Mouse (Mus musculus): ENCODE results near the gene Klk5. TPM values are rescaled to one million over a fixed set of nuclear protein-coding genes. Genes with fewer than 3 reads are reported as not detected.

Gene Klk5
- polyA plus RNA-seq, 1 experiment from 2014 or later, result not detected

- Histone ChIP-seq H3K36me3 (ENCODE audit: control insufficient read depth, insufficient read depth, low read length) (no peaks in the 10 kb centered on the region), H3K9me3 (ENCODE audit: control insufficient read depth, low read length) (no peaks in the 10 kb centered on the region), H3K27ac (ENCODE audit: low read length) (no peak within 1 kb of the TSS), H3K4me2 (ENCODE audit: low read depth, low read length) (no peak within 1 kb of the TSS), H3K27me3 (replicated peaks; ENCODE audit: control insufficient read depth, insufficient read depth, low read length) (no peaks in the 10 kb centered on the region), H3K9ac (ENCODE audit: low read depth, low read length) (no peak within 1 kb of the TSS), H3K4me1 (ENCODE audit: control insufficient read depth, insufficient read depth, low read length) (no peaks in the 10 kb centered on the region), H3K4me3 (ENCODE audit: low read length) (no peak within 1 kb of the TSS)
- WGBS, result 72% methylated on average over 10 of the region's 10 CpGs
- ATAC-seq, result no peak
Observed at GRCm38 (mm10) chr7:43824199-43824598, 17.6 kb upstream of the Klk5 start, which contains the start of gene Klk6. Klk6 (plus strand) TSS chr7:43824499.

- Histone ChIP-seq H3K36me3 (ENCODE audit: control insufficient read depth, insufficient read depth, low read length) (no peaks in the 10 kb centered on the region), H3K4me1 (ENCODE audit: control insufficient read depth, insufficient read depth, low read length) (no peaks in the 10 kb centered on the region), H3K27ac (ENCODE audit: low read length) (no peak overlapping the region), H3K27me3 (replicated peaks; ENCODE audit: control insufficient read depth, insufficient read depth, low read length) (no peaks in the 10 kb centered on the region), H3K9ac (ENCODE audit: low read depth, low read length) (no peak overlapping the region), H3K9me3 (ENCODE audit: control insufficient read depth, low read length) (no peaks in the 10 kb centered on the region), H3K4me3 (ENCODE audit: low read length) (no peak overlapping the region), H3K4me2 (ENCODE audit: low read depth, low read length) (no peak overlapping the region)
- ATAC-seq, result no peak
- 81% methylated on average over 5 of the region's 5 CpGs for WGBS
Observed at GRCm38 (mm10) chr7:43826056-43826455, 15.7 kb upstream of the Klk5 start.

- Histone ChIP-seq H3K4me1 (ENCODE audit: control insufficient read depth, insufficient read depth, low read length) (no peaks in the 10 kb centered on the region), H3K27ac (ENCODE audit: low read length) (no peak overlapping the region), H3K4me3 (ENCODE audit: low read length) (no peak overlapping the region), H3K27me3 (replicated peaks; ENCODE audit: control insufficient read depth, insufficient read depth, low read length) (no peaks in the 10 kb centered on the region), H3K9ac (ENCODE audit: low read depth, low read length) (no peak overlapping the region), H3K9me3 (ENCODE audit: control insufficient read depth, low read length) (no peaks in the 10 kb centered on the region), H3K4me2 (ENCODE audit: low read depth, low read length) (no peak overlapping the region), H3K36me3 (ENCODE audit: control insufficient read depth, insufficient read depth, low read length) (no peaks in the 10 kb centered on the region)
- WGBS, result 78% methylated on average over 4 of the region's 4 CpGs
- ATAC-seq, result peak; percentile 38; the same call in 1 of the 2 replicates
Observed at GRCm38 (mm10) chr7:43827706-43828105, 14.1 kb upstream of the Klk5 start.

DNA sequence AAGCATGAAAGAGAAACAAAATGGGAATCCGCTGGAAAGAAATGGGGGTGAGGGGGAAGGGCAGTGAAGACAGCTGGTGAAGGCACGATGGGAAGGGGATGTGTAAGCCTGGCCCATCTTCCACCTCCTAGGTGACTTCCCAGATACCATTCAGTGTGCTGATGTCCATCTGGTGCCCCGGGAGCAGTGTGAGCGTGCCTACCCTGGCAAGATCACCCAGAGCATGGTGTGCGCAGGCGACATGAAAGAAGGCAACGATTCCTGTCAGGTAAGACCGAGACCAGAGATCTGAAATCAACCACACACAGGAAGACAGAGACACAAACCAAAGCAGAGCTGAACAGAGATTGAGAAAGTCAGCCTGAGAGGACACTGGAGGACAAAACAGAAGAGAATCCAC is 12.8 kb upstream of the Klk5 start:
- H3K27ac ChIP-seq (ENCODE audit: low read length), result no peak overlapping the region
- H3K9ac ChIP-seq (ENCODE audit: low read depth, low read length), result no peak overlapping the region
- H3K4me1 ChIP-seq (ENCODE audit: control insufficient read depth, insufficient read depth, low read length), result no peaks in the 10 kb centered on the region
- no peak overlapping the region for H3K4me2 ChIP-seq (ENCODE audit: low read depth, low read length)
- WGBS, result 86% methylated on average over 8 of the region's 8 CpGs
- ATAC-seq, result no peak
- no peak overlapping the region for H3K4me3 ChIP-seq (ENCODE audit: low read length)
- H3K36me3 ChIP-seq (ENCODE audit: control insufficient read depth, insufficient read depth, low read length), result no peaks in the 10 kb centered on the region
- H3K27me3 ChIP-seq (replicated peaks; ENCODE audit: control insufficient read depth, insufficient read depth, low read length), result no peaks in the 10 kb centered on the region
- H3K9me3 ChIP-seq (ENCODE audit: control insufficient read depth, low read length), result no peaks in the 10 kb centered on the region

GRCm38 (mm10) chr7:43843801-43844200 is 2.0 kb downstream of the Klk5 start:
- no peak for ATAC-seq
- no peak overlapping the region for H3K9ac ChIP-seq (ENCODE audit: low read depth, low read length)
- WGBS, result 85% methylated on average over 4 of the region's 4 CpGs
- no peaks in the 10 kb centered on the region for H3K4me1 ChIP-seq (ENCODE audit: control insufficient read depth, insufficient read depth, low read length)
- H3K9me3 ChIP-seq (ENCODE audit: control insufficient read depth, low read length), result no peaks in the 10 kb centered on the region
- no peak overlapping the region for H3K4me2 ChIP-seq (ENCODE audit: low read depth, low read length)
- no peak overlapping the region for H3K4me3 ChIP-seq (ENCODE audit: low read length)
- no peaks in the 10 kb centered on the region for H3K27me3 ChIP-seq (replicated peaks; ENCODE audit: control insufficient read depth, insufficient read depth, low read length)
- no peak overlapping the region for H3K27ac ChIP-seq (ENCODE audit: low read length)
- no peaks in the 10 kb centered on the region for H3K36me3 ChIP-seq (ENCODE audit: control insufficient read depth, insufficient read depth, low read length)

DNA sequence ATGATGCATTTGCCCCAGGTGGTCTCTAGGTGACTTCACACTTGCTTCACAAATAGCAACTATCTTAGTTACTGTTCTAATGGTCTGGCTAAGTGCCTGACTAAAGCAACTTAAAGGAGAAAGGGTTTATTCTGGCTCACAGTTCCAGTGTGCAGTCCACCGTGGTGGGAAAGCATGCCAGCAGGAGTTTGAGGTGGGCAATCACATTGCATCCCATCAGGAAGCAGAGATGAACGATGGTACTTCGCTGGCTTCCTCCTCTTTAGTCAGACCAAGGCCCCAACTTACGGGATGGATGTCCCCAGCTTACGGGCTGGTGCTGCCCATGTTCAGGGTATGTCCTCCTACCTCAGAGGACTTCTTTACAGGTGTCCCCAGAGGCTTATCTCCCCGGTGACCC is 9.8 kb downstream of the Klk5 start:
- Histone ChIP-seq H3K27ac (ENCODE audit: low read length) (no peak overlapping the region), H3K4me1 (ENCODE audit: control insufficient read depth, insufficient read depth, low read length) (no peaks in the 10 kb centered on the region), H3K9me3 (ENCODE audit: control insufficient read depth, low read length) (no peaks in the 10 kb centered on the region), H3K27me3 (replicated peaks; ENCODE audit: control insufficient read depth, insufficient read depth, low read length) (no peaks in the 10 kb centered on the region), H3K36me3 (ENCODE audit: control insufficient read depth, insufficient read depth, low read length) (no peaks in the 10 kb centered on the region), H3K9ac (ENCODE audit: low read depth, low read length) (no peak overlapping the region), H3K4me2 (ENCODE audit: low read depth, low read length) (no peak overlapping the region), H3K4me3 (ENCODE audit: low read length) (no peak overlapping the region)
- ATAC-seq, result no peak
- WGBS, result 88% methylated on average over 6 of the region's 6 CpGs

DNA sequence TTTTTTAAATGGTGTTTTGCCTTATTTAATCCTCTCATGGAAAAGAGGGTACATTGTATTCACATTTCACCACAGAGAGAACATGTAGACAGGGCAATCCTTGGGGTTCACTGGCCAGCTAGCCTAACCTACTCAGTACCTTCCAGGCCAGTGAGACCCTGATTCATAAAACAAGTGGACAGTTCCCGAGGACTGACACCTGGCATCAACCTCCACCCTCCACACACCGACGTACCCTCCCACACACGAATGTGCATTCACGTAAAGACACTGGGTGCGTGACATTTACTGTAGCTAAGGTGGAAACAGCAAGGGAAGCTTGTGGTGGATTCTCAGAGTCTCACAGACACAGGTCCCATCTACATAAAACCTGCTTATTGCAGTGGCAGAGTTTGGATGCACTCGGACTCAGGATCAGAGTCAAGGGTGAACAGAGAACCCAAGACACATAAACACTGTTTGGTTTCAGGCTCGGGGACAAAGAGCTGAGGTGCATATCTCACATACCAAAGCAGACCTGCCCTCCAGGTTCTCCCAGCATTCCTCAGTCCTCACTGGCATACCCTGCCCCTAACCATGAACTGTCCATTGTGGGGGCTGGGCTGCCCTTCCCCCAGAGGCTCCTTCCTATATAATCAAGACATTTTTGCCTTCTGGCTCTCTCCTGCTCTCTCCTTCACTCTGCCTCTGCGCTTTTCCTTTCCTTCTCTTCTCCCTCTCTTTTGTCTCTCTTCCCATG is 13.0 kb downstream of the Klk5 start:
- Histone ChIP-seq H3K9me3 (ENCODE audit: control insufficient read depth, low read length) (no peaks in the 10 kb centered on the region), H3K4me2 (ENCODE audit: low read depth, low read length) (no peak overlapping the region), H3K4me1 (ENCODE audit: control insufficient read depth, insufficient read depth, low read length) (no peaks in the 10 kb centered on the region), H3K27me3 (replicated peaks; ENCODE audit: control insufficient read depth, insufficient read depth, low read length) (no peaks in the 10 kb centered on the region), H3K9ac (ENCODE audit: low read depth, low read length) (no peak overlapping the region), H3K4me3 (ENCODE audit: low read length) (no peak overlapping the region), H3K27ac (ENCODE audit: low read length) (no peak overlapping the region), H3K36me3 (ENCODE audit: control insufficient read depth, insufficient read depth, low read length) (no peaks in the 10 kb centered on the region)
- no peak for ATAC-seq
- WGBS, result 67% methylated on average over 9 of the region's 9 CpGs

- Histone ChIP-seq H3K27ac (ENCODE audit: low read length) (no peak overlapping the region), H3K36me3 (ENCODE audit: control insufficient read depth, insufficient read depth, low read length) (no peaks in the 10 kb centered on the region), H3K9ac (ENCODE audit: low read depth, low read length) (no peak overlapping the region), H3K4me3 (ENCODE audit: low read length) (no peak overlapping the region), H3K4me1 (ENCODE audit: control insufficient read depth, insufficient read depth, low read length) (no peaks in the 10 kb centered on the region), H3K9me3 (ENCODE audit: control insufficient read depth, low read length) (no peaks in the 10 kb centered on the region), H3K4me2 (ENCODE audit: low read depth, low read length) (no peak overlapping the region), H3K27me3 (replicated peaks; ENCODE audit: control insufficient read depth, insufficient read depth, low read length) (no peaks in the 10 kb centered on the region)
- 55% methylated on average over 3 of the region's 3 CpGs for WGBS
- no peak for ATAC-seq
Observed at GRCm38 (mm10) chr7:43855709-43856108, 13.9 kb downstream of the Klk5 start.

DNA sequence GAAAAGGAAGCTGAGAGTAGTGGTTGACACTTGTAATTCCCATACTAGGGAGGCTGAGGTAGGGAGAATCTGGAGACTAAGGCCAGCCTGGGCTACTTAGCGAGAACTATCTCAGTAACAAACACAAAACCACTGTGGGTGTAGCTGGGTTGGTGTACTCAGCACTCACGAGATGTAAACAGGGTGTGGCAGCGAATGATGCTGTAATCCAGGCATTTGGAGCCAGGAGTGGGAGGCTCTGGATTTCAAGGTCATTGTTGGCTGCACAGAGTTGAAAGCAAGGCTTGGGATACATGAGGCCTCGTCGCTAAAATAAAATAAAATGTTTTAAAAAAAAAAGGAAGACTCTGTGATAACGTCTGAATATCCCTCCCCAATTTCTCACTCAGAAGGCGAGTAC is 14.5 kb downstream of the Klk5 start:
- Histone ChIP-seq H3K4me2 (ENCODE audit: low read depth, low read length) (no peak overlapping the region), H3K27me3 (replicated peaks; ENCODE audit: control insufficient read depth, insufficient read depth, low read length) (no peaks in the 10 kb centered on the region), H3K36me3 (ENCODE audit: control insufficient read depth, insufficient read depth, low read length) (no peaks in the 10 kb centered on the region), H3K27ac (ENCODE audit: low read length) (no peak overlapping the region), H3K9me3 (ENCODE audit: control insufficient read depth, low read length) (no peaks in the 10 kb centered on the region), H3K4me1 (ENCODE audit: control insufficient read depth, insufficient read depth, low read length) (no peaks in the 10 kb centered on the region), H3K4me3 (ENCODE audit: low read length) (no peak overlapping the region), H3K9ac (ENCODE audit: low read depth, low read length) (no peak overlapping the region)
- ATAC-seq, result no peak
- 73% methylated on average over 7 of the region's 7 CpGs for WGBS

- H3K27me3 ChIP-seq (replicated peaks; ENCODE audit: control insufficient read depth, insufficient read depth, low read length), result no peaks in the 10 kb centered on the region
- no peak for ATAC-seq
- H3K9me3 ChIP-seq (ENCODE audit: control insufficient read depth, low read length), result no peaks in the 10 kb centered on the region
- H3K36me3 ChIP-seq (ENCODE audit: control insufficient read depth, insufficient read depth, low read length), result no peaks in the 10 kb centered on the region
- no peak overlapping the region for H3K4me2 ChIP-seq (ENCODE audit: low read depth, low read length)
- no peak overlapping the region for H3K4me3 ChIP-seq (ENCODE audit: low read length)
- H3K27ac ChIP-seq (ENCODE audit: low read length), result no peak overlapping the region
- WGBS, result 88% methylated on average over 12 of the region's 12 CpGs
- no peaks in the 10 kb centered on the region for H3K4me1 ChIP-seq (ENCODE audit: control insufficient read depth, insufficient read depth, low read length)
- H3K9ac ChIP-seq (ENCODE audit: low read depth, low read length), result no peak overlapping the region
Observed at GRCm38 (mm10) chr7:43857501-43857900, 15.7 kb downstream of the Klk5 start.

All from intestine, embryonic 16.5 days (tissue).